Mouse (Mus musculus): Measurements from ENCODE around the gene Grid2. TPM values are rescaled to one million over a fixed set of nuclear protein-coding genes. Genes with fewer than 3 reads are reported as not detected.
A peak's percentile ranks its signal among the peaks of the same experiment; 100 is the strongest.

The Grid2 gene
- polyA plus RNA-seq, 1 experiment from 2014 or later = 1.3 TPM

DNA sequence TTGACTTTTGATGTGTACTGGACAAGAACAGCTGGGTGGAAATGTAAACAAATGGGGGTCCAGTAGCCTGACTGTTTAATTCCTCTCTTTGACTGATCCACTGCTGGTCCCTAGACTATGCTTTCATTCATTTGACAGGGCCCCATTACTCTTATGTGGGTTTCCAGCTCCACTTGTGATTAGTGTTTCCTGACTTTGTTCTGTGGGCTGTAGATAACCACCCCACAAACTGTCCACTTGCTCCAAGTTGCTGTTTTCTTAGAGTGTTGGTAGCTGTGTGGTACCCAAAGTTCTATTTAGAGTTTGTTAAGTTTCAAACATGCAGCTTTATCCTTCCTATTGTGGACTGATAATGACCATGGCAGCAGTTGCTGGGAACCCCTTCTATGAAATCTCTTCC lies 1172.0 kb downstream of the Grid2 start:
- H3K9ac ChIP-seq = no peak overlapping the region
- no peak overlapping the region for H3K27ac ChIP-seq
- H3K4me1 ChIP-seq = no peaks in the 10 kb centered on the region
- ATAC-seq (ENCODE audit: insufficient number of reproducible peaks, low FRiP score, low TSS enrichment, low read depth) = no peak
- H3K36me3 ChIP-seq = no peaks in the 10 kb centered on the region
- H3K4me3 ChIP-seq = no peak overlapping the region
- no peaks in the 10 kb centered on the region for H3K9me3 ChIP-seq
- no peaks in the 10 kb centered on the region for H3K27me3 ChIP-seq
- H3K4me2 ChIP-seq = no peak overlapping the region

DNA sequence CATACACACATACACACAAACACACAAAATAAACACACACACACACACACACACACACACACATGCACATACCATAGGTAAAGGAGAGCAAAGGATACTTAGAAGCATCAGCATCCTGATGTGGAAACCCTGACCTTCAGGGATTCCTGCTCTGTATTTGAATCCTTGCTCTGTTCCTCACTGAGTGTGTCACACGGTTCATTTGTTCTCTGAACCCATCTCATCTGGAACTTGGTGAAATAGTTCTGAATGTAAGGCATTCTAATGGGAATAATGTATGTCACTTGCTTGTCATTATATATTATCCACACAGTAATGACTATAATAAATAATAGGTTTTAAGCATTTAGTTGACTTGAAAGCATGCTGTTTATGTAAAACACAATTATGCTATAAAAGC lies 1173.2 kb downstream of the Grid2 start:
- Histone ChIP-seq H3K27me3 (no peaks in the 10 kb centered on the region), H3K9me3 (no peaks in the 10 kb centered on the region), H3K4me1 (no peaks in the 10 kb centered on the region), H3K4me3 (no peak overlapping the region), H3K36me3 (no peaks in the 10 kb centered on the region), H3K4me2 (no peak overlapping the region), H3K9ac (no peak overlapping the region), H3K27ac (no peak overlapping the region)
- 55% methylated on average over 1 of the region's 1 CpGs for WGBS
- no peak for ATAC-seq (ENCODE audit: insufficient number of reproducible peaks, low FRiP score, low TSS enrichment, low read depth)

DNA sequence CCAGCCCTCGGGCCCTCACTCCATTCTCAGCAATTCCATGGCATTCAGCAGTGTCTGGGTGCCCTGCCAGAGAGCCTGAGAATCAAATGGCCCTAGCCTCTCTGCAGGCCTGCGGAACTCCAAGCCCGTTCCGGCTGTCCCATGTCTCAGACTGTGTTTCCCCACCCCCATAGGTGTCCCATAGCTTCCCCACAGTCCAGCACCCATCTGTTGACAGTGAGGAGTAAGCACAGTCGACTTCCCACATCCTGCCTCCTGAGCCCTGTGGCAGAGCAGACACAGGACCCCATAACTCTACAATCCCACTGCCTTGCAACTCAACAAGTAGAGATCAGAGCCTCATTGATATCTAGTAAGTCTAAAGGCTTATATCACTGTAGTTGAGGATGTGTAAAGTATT lies 1192.5 kb downstream of the Grid2 start:
- Histone ChIP-seq H3K4me1 (no peaks in the 10 kb centered on the region), H3K9ac (no peak overlapping the region), H3K36me3 (no peaks in the 10 kb centered on the region), H3K27me3 (no peaks in the 10 kb centered on the region), H3K4me2 (no peak overlapping the region), H3K27ac (no peak overlapping the region), H3K9me3 (no peaks in the 10 kb centered on the region), H3K4me3 (no peak overlapping the region)
- no peak for ATAC-seq (ENCODE audit: insufficient number of reproducible peaks, low FRiP score, low TSS enrichment, low read depth)
- 75% methylated on average over 5 of the region's 5 CpGs for WGBS

DNA sequence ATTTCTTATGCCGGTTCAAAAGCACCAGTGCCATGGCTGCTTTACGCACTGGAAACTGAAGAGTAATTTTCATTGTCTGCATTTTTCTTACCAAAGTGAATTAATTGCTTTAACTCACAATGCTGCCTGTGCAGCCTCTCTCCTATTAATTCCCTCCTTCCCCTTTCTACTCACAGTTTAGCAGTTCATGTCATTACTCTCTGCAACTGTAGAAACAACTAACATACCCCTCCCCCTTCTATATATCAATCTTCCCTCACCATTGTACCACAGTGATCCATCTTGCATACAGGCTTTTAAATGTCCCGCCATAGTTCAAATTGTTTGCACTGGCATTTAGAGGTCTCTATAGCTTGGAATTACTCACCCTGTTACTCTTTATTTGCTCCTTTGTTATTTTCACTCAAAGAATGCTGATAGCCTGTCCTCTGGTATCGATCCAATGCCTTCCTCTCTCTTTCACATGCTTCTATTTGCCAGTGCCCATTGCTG lies 1193.2 kb downstream of the Grid2 start:
- no peaks in the 10 kb centered on the region for H3K27me3 ChIP-seq
- H3K27ac ChIP-seq = no peak overlapping the region
- no peak overlapping the region for H3K4me2 ChIP-seq
- no peak for ATAC-seq (ENCODE audit: insufficient number of reproducible peaks, low FRiP score, low TSS enrichment, low read depth)
- H3K36me3 ChIP-seq = no peaks in the 10 kb centered on the region
- no peak overlapping the region for H3K9ac ChIP-seq
- H3K4me3 ChIP-seq = no peak overlapping the region
- H3K4me1 ChIP-seq = no peaks in the 10 kb centered on the region
- H3K9me3 ChIP-seq = no peaks in the 10 kb centered on the region
- WGBS = 78% methylated on average over 4 of the region's 4 CpGs

DNA sequence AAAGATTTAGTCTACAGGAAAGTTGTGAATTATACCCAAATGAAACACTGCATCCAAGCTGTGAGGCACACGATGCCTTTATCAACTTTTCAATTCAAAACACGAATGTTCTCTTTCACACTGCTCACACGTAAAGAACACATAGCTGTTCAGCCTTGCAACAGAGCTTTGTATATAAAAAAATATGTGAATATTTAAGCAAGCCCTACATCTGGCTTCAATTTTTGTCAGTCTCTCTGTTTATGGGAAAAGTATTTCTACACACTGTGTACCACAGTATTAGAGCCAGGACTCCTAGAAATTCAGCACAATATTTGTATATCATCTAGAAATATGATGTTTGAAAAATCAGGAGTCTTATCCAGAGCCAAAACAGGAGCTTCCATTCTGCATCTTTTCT lies 1195.1 kb downstream of the Grid2 start:
- Histone ChIP-seq H3K36me3 (no peaks in the 10 kb centered on the region), H3K9ac (no peak overlapping the region), H3K27me3 (no peaks in the 10 kb centered on the region), H3K4me1 (no peaks in the 10 kb centered on the region), H3K9me3 (no peaks in the 10 kb centered on the region), H3K27ac (no peak overlapping the region), H3K4me3 (no peak overlapping the region), H3K4me2 (no peak overlapping the region)
- no peak for ATAC-seq (ENCODE audit: insufficient number of reproducible peaks, low FRiP score, low TSS enrichment, low read depth)
- WGBS = 55% methylated on average over 3 of the region's 3 CpGs

DNA sequence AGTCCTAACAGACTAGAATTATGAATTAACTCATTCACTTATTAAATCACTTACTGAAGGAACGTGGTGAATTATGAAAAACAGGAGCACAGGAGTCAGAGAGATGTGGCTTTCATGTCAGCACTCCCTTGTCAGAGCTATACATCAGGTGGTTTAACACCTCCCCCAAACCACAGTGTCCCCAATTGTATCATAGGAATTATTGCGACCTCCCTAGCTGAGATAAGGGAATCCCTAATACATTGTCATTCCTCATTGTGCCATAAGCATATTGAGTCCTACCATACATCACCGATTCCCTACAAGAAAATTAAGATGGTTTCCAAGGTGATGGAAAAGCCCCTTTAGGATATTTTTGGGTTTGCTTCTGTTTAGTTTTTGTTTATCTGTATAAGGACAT lies 1224.2 kb downstream of the Grid2 start:
- Histone ChIP-seq H3K4me2 (no peak overlapping the region), H3K36me3 (no peaks in the 10 kb centered on the region), H3K27me3 (no peaks in the 10 kb centered on the region), H3K4me1 (no peaks in the 10 kb centered on the region), H3K4me3 (no peak overlapping the region), H3K9ac (no peak overlapping the region), H3K27ac (no peak overlapping the region), H3K9me3 (no peaks in the 10 kb centered on the region)
- 79% methylated on average over 3 of the region's 3 CpGs for WGBS
- ATAC-seq (ENCODE audit: insufficient number of reproducible peaks, low FRiP score, low TSS enrichment, low read depth) = no peak

DNA sequence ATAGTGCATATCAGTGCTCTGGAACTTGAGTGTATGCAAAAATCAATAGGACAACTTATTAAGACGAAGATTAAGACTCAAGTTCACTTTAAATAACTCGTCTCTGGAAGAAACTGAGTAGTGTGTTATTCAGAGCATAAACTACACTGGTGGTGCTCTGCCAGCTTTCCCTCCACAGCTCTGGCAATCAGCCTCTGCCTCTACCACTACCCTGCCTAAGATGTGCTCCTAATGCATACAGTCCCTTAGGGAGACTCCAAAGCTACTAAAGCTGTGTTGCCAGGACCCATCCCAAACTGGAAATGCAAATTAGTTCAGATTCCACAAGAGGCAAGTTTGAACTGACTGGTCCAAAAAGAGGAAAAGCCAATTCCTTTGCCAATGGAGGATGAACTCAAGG lies 1224.9 kb downstream of the Grid2 start:
- Histone ChIP-seq H3K27ac (no peak overlapping the region), H3K4me1 (no peaks in the 10 kb centered on the region), H3K9ac (no peak overlapping the region), H3K4me2 (no peak overlapping the region), H3K27me3 (no peaks in the 10 kb centered on the region), H3K4me3 (no peak overlapping the region), H3K36me3 (no peaks in the 10 kb centered on the region), H3K9me3 (no peaks in the 10 kb centered on the region)
- no peak for ATAC-seq (ENCODE audit: insufficient number of reproducible peaks, low FRiP score, low TSS enrichment, low read depth)
- 63% methylated on average over 2 of the region's 2 CpGs for WGBS

DNA sequence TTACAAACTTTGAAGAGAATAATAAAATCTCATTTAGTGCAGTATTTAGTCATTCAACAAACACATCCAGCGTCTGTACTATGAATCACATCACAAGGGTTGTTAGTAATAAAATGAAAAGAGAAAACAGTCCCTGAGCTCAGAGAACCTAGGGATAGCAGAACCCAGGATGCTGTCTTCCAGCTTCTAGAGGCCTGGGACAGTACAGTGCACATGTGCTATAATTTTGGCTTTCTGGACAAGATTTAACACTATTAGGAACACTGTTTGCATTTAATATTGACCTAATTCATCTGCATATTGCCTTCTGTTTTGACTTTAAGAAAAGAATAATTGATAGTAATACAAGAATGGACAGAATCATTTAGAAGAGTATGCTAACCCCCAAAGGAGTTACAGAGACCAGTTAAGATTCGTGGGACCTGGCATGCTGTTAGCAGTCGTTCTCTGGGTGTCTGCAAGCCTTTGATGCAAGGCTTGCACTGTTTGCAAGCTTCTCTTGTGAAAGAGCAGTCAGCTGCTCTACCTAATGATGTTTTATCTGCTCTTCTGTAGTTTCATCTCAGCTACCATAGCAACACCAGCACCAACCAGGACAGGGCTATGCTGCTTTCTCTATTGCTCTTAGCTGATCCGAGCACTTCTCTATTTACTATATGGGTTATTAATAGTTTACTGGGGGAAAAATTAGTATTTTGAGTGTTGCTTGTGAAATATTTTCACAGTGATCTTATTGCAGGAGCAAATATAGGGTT lies 1234.8 kb downstream of the Grid2 start:
- no peak for ATAC-seq (ENCODE audit: insufficient number of reproducible peaks, low FRiP score, low TSS enrichment, low read depth)
- Histone ChIP-seq H3K9me3 (no peaks in the 10 kb centered on the region), H3K27ac (no peak overlapping the region), H3K4me3 (no peak overlapping the region), H3K4me1 (no peaks in the 10 kb centered on the region), H3K4me2 (no peak overlapping the region), H3K27me3 (no peaks in the 10 kb centered on the region), H3K9ac (no peak overlapping the region), H3K36me3 (no peaks in the 10 kb centered on the region)
- 51% methylated on average over 4 of the region's 4 CpGs for WGBS

DNA sequence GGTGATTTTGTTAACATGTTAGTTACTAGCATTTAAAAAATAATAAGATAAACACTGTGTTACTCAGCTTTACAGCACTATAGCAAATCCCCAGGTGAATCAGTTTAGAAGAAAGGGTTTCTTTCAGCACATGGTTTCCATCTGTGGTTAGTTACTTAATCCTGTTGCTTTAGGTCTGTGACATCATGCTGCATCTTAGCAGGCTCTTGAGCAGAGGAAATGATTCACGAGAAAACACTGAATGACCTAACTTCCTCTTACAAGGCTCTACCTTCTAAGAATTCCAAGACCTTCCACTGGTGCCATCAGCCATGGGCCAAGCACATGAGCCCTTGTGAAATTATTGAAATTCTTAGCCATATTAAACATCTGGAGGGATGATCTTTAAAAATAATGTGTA lies 1248.7 kb downstream of the Grid2 start:
- no peaks in the 10 kb centered on the region for H3K27me3 ChIP-seq
- H3K9ac ChIP-seq = no peak overlapping the region
- H3K4me2 ChIP-seq = no peak overlapping the region
- H3K27ac ChIP-seq = no peak overlapping the region
- no peaks in the 10 kb centered on the region for H3K36me3 ChIP-seq
- no peak overlapping the region for H3K4me3 ChIP-seq
- H3K9me3 ChIP-seq = no peaks in the 10 kb centered on the region
- H3K4me1 ChIP-seq = 0 out of 2 replicates have a peak, but pooled peaks cover 5% of the 10 kb centered on the region
- peak; percentile 52; the same call in 1 of the 2 replicates for ATAC-seq (ENCODE audit: insufficient number of reproducible peaks, low FRiP score, low TSS enrichment, low read depth)
- WGBS = 20% methylated on average over 1 of the region's 1 CpGs

DNA sequence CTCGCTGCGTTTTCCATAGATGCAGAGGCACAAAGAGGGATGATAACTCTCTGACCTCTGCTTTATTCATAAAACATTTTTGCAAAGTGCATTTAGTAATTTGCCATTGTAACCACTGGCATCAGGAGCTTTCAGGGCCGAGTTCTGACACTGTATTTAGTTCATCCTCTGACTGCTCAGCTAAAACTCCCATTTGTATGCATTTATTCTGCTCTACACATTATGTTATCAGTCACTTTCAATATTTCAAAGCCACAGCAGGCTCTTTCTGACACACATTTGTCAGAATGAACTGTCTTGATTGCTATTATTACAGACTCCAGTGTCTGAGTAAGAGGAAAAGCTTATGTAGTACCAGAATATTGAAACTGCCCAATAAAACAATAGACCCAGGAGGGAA lies 1286.5 kb downstream of the Grid2 start:
- H3K36me3 ChIP-seq = no peaks in the 10 kb centered on the region
- no peaks in the 10 kb centered on the region for H3K9me3 ChIP-seq
- no peak overlapping the region for H3K4me2 ChIP-seq
- H3K27ac ChIP-seq = no peak overlapping the region
- no peaks in the 10 kb centered on the region for H3K27me3 ChIP-seq
- no peak overlapping the region for H3K9ac ChIP-seq
- no peaks in the 10 kb centered on the region for H3K4me1 ChIP-seq
- H3K4me3 ChIP-seq = no peak overlapping the region
- ATAC-seq (ENCODE audit: insufficient number of reproducible peaks, low FRiP score, low TSS enrichment, low read depth) = no peak
- 86% methylated on average over 3 of the region's 3 CpGs for WGBS

DNA sequence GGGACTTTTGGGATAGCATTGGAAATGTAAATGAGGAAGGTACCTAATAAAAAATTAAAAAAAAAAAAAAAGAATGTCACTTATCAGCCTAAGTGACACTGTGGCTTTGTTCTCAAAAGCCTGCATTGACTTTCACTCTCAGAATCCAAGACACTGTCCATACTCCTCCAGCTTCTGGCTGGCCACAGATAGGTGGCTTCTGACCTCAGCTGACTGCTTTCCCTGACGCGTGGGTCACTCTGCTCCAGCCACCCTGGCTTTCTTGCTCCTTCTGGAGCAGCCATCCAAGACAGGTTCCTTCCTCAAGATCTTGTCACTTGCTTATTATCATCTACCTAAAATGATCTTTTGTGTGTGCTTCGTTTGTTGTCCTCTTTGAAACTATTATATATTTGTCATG lies 1298.0 kb downstream of the Grid2 start:
- H3K4me1 ChIP-seq = no peaks in the 10 kb centered on the region
- no peak overlapping the region for H3K4me2 ChIP-seq
- H3K27ac ChIP-seq = no peak overlapping the region
- H3K9me3 ChIP-seq = no peaks in the 10 kb centered on the region
- H3K4me3 ChIP-seq = no peak overlapping the region
- no peak for ATAC-seq (ENCODE audit: insufficient number of reproducible peaks, low FRiP score, low TSS enrichment, low read depth)
- no peaks in the 10 kb centered on the region for H3K36me3 ChIP-seq
- H3K27me3 ChIP-seq = no peaks in the 10 kb centered on the region
- no peak overlapping the region for H3K9ac ChIP-seq
- 93% methylated on average over 3 of the region's 3 CpGs for WGBS

DNA sequence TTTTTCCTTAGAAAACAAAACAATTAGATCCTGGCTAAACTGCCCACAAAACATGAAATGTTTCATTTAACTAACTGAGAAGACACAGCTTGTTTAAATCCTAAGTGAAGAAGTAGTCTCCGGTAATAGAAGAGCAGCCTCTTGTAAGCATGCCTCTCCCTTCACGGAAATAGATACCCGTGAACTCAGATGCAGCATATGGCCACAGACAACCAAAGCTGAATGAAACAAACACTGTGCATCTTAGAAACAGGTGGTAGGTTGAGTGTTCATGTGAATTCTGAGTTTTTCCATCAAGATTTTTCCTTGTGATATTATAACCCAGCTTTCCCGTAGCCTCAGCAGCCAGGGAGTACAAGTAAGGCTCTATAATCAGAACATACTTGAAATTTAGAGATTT lies 1299.5 kb downstream of the Grid2 start:
- Histone ChIP-seq H3K4me2 (no peak overlapping the region), H3K4me3 (no peak overlapping the region), H3K9ac (no peak overlapping the region), H3K4me1 (no peaks in the 10 kb centered on the region), H3K27ac (no peak overlapping the region), H3K9me3 (no peaks in the 10 kb centered on the region), H3K36me3 (no peaks in the 10 kb centered on the region), H3K27me3 (no peaks in the 10 kb centered on the region)
- whole genome bisulfite sequencing = 83% methylated on average over 4 of the region's 4 CpGs
- ATAC-seq (ENCODE audit: insufficient number of reproducible peaks, low FRiP score, low TSS enrichment, low read depth) = no peak

DNA sequence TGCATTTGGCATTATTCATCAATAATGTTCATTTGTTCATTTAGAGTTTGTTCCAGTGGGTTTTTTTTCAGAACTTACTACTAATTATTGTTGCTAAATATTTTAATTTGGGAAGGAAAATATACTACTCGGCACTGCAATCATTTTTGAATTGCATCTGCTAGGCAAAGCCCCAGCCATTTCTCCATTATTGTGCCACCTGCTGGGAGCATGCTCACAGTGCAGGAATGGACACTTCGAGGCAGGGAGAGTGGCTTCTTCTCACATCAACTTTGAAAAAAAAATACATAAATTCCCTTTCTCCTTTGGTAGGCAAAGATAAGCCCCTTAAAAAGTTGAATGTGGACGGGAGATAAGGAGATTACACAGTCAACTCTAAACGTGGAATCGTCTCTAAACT lies 1312.9 kb downstream of the Grid2 start:
- Histone ChIP-seq H3K36me3 (no peaks in the 10 kb centered on the region), H3K4me3 (no peak overlapping the region), H3K27me3 (no peaks in the 10 kb centered on the region), H3K9me3 (no peaks in the 10 kb centered on the region), H3K4me1 (no peaks in the 10 kb centered on the region), H3K9ac (no peak overlapping the region), H3K27ac (no peak overlapping the region), H3K4me2 (no peak overlapping the region)
- ATAC-seq (ENCODE audit: insufficient number of reproducible peaks, low FRiP score, low TSS enrichment, low read depth) = no peak
- 72% methylated on average over 5 of the region's 5 CpGs for WGBS

Measured in limb, embryonic 15.5 days (tissue).